Mouse (Mus musculus): ENCODE results near the gene 9030025P20Rik. TPM values are rescaled to one million over a fixed set of nuclear protein-coding genes. Genes with fewer than 3 reads are reported as not detected.
"Not testable (repeated sequence)": the region's sequence is repeated elsewhere in the genome, so short reads cannot be mapped to it uniquely, and the experiment has no call there.

The 9030025P20Rik gene
- 6.7 and 7.8 TPM in 2 replicates for polyA plus RNA-seq (2016; fragmentation: Nextera tagmentation; extraction: Ambion mirVana)

GRCm38 (mm10) chr17:14978362-14979038, at the start of gene 9030025P20Rik, which contains the start of gene Gm3417:
9030025P20Rik (plus strand) TSS chr17:14978468.
Gm3417 (minus strand) TSS chr17:14978790.
- WGBS: no CpG with 5 or more reads among the region's 60 CpGs
- not testable (repeated sequence) for H3K9me3 ChIP-seq (replicated peaks); H3K27me3 ChIP-seq (replicated peaks); H3K4me1 ChIP-seq (replicated peaks); H3K4me3 ChIP-seq; H3K36me3 ChIP-seq; H3K27ac ChIP-seq (ENCODE audit: poor library complexity, severe bottlenecking); H3K4me2 ChIP-seq; H3K9ac ChIP-seq
- ATAC-seq (ENCODE audit: insufficient number of reproducible peaks, low FRiP score): peak; percentile 99

GRCm38 (mm10) chr17:14928631-14929030, 49.6 kb upstream of the 9030025P20Rik start:
- no peak overlapping the region for H3K4me2 ChIP-seq
- H3K9ac ChIP-seq: no peak overlapping the region
- no peaks in the 10 kb centered on the region for H3K27me3 ChIP-seq (replicated peaks)
- WGBS: 74% methylated on average over 5 of the region's 5 CpGs
- H3K9me3 ChIP-seq (replicated peaks): no peaks in the 10 kb centered on the region
- H3K27ac ChIP-seq (ENCODE audit: poor library complexity, severe bottlenecking): no peak overlapping the region
- no peaks in the 10 kb centered on the region for H3K36me3 ChIP-seq
- no peaks in the 10 kb centered on the region for H3K4me1 ChIP-seq (replicated peaks)
- H3K4me3 ChIP-seq: no peak overlapping the region
- no peak for ATAC-seq (ENCODE audit: insufficient number of reproducible peaks, low FRiP score)

- Histone ChIP-seq H3K9me3 (replicated peaks) (no peaks in the 10 kb centered on the region), H3K4me2 (no peak overlapping the region), H3K27me3 (replicated peaks) (no peaks in the 10 kb centered on the region), H3K36me3 (no peaks in the 10 kb centered on the region), H3K9ac (no peak overlapping the region), H3K4me1 (replicated peaks) (no peaks in the 10 kb centered on the region), H3K27ac (ENCODE audit: poor library complexity, severe bottlenecking) (no peak overlapping the region), H3K4me3 (no peak overlapping the region)
- 67% methylated on average over 7 of the region's 7 CpGs for WGBS
- no peak for ATAC-seq (ENCODE audit: insufficient number of reproducible peaks, low FRiP score)
Measured at GRCm38 (mm10) chr17:14930697-14931096, 47.6 kb upstream of the 9030025P20Rik start.

GRCm38 (mm10) chr17:14931469-14931868, 46.8 kb upstream of the 9030025P20Rik start:
- no peak overlapping the region for H3K4me3 ChIP-seq
- no peaks in the 10 kb centered on the region for H3K4me1 ChIP-seq (replicated peaks)
- H3K27ac ChIP-seq (ENCODE audit: poor library complexity, severe bottlenecking): no peak overlapping the region
- WGBS: 75% methylated on average over 5 of the region's 5 CpGs
- H3K9ac ChIP-seq: no peak overlapping the region
- H3K9me3 ChIP-seq (replicated peaks): no peaks in the 10 kb centered on the region
- H3K27me3 ChIP-seq (replicated peaks): no peaks in the 10 kb centered on the region
- H3K4me2 ChIP-seq: no peak overlapping the region
- no peaks in the 10 kb centered on the region for H3K36me3 ChIP-seq
- no peak for ATAC-seq (ENCODE audit: insufficient number of reproducible peaks, low FRiP score)

GRCm38 (mm10) chr17:14935280-14935679, 43.0 kb upstream of the 9030025P20Rik start:
- H3K27ac ChIP-seq (ENCODE audit: poor library complexity, severe bottlenecking); H3K4me3 ChIP-seq; H3K4me2 ChIP-seq; H3K9me3 ChIP-seq (replicated peaks); H3K36me3 ChIP-seq; H3K27me3 ChIP-seq (replicated peaks); H3K4me1 ChIP-seq (replicated peaks); H3K9ac ChIP-seq; ATAC-seq (ENCODE audit: insufficient number of reproducible peaks, low FRiP score): not testable (repeated sequence)
- WGBS: 81% methylated on average over 14 of the region's 14 CpGs

GRCm38 (mm10) chr17:14935841-14936605, 42.2 kb upstream of the 9030025P20Rik start:
- no peak for ATAC-seq (ENCODE audit: insufficient number of reproducible peaks, low FRiP score)
- no peaks in the 10 kb centered on the region for H3K4me1 ChIP-seq (replicated peaks)
- no peak overlapping the region for H3K27ac ChIP-seq (ENCODE audit: poor library complexity, severe bottlenecking)
- no peaks in the 10 kb centered on the region for H3K9me3 ChIP-seq (replicated peaks)
- 60% methylated on average over 5 of the region's 5 CpGs for WGBS
- H3K36me3 ChIP-seq: no peaks in the 10 kb centered on the region
- H3K9ac ChIP-seq: no peak overlapping the region
- H3K4me2 ChIP-seq: no peak overlapping the region
- no peaks in the 10 kb centered on the region for H3K27me3 ChIP-seq (replicated peaks)
- no peak overlapping the region for H3K4me3 ChIP-seq

GRCm38 (mm10) chr17:14942181-14942580, 36.1 kb upstream of the 9030025P20Rik start:
- not testable (repeated sequence) for H3K9me3 ChIP-seq (replicated peaks); H3K27me3 ChIP-seq (replicated peaks); H3K27ac ChIP-seq (ENCODE audit: poor library complexity, severe bottlenecking); ATAC-seq (ENCODE audit: insufficient number of reproducible peaks, low FRiP score)
- peak overlapping the region; percentile 96 for H3K4me2 ChIP-seq
- H3K4me3 ChIP-seq: peak overlapping the region; percentile 95
- peaks cover 16% of the 10 kb centered on the region for H3K4me1 ChIP-seq (replicated peaks)
- peak overlapping the region; percentile 92 for H3K9ac ChIP-seq
- H3K36me3 ChIP-seq: peaks cover 10% of the 10 kb centered on the region
- WGBS: 68% methylated on average over 6 of the region's 6 CpGs

- Histone ChIP-seq H3K27me3 (replicated peaks) (no peaks in the 10 kb centered on the region), H3K4me3 (peak within 1 kb of the TSS; percentile 95), H3K36me3 (peaks cover 12% of the 10 kb centered on the region), H3K4me1 (replicated peaks) (peaks cover 16% of the 10 kb centered on the region), H3K4me2 (peak within 1 kb of the TSS; percentile 96), H3K9me3 (replicated peaks) (no peaks in the 10 kb centered on the region), H3K27ac (ENCODE audit: poor library complexity, severe bottlenecking) (peak within 1 kb of the TSS; percentile 72), H3K9ac (peak within 1 kb of the TSS; percentile 92)
- peak; percentile 98 for ATAC-seq (ENCODE audit: insufficient number of reproducible peaks, low FRiP score)
- WGBS: under 1% methylated on average over 54 of the region's 54 CpGs
Measured at GRCm38 (mm10) chr17:14943009-14943728, 35.1 kb upstream of the 9030025P20Rik start, which contains the start of the genes Wdr27 and 1600012H06Rik. Wdr27 (minus strand) TSS chr17:14943158. 1600012H06Rik (plus strand) TSS chr17:14943184.

GRCm38 (mm10) chr17:14943729-14944059, 34.6 kb upstream of the 9030025P20Rik start:
- Histone ChIP-seq H3K4me3 (peak overlapping the region; percentile 95), H3K36me3 (peaks cover 18% of the 10 kb centered on the region), H3K4me1 (replicated peaks) (peaks cover 16% of the 10 kb centered on the region), H3K9ac (peak overlapping the region; percentile 92), H3K27me3 (replicated peaks) (no peaks in the 10 kb centered on the region), H3K9me3 (replicated peaks) (no peaks in the 10 kb centered on the region), H3K27ac (ENCODE audit: poor library complexity, severe bottlenecking) (peak overlapping the region; percentile 69; the same call in 1 of the 2 replicates), H3K4me2 (peak overlapping the region; percentile 96)
- ATAC-seq (ENCODE audit: insufficient number of reproducible peaks, low FRiP score): no peak
- WGBS: 16% methylated on average over 16 of the region's 16 CpGs

- Histone ChIP-seq H3K4me3 (0 out of 2 replicates have a peak overlapping the region, but pooled peaks have one; percentile 18), H3K4me2 (peak overlapping the region; percentile 41), H3K9ac (no peak overlapping the region), H3K27ac (ENCODE audit: poor library complexity, severe bottlenecking) (no peak overlapping the region), H3K27me3 (replicated peaks) (no peaks in the 10 kb centered on the region), H3K4me1 (replicated peaks) (peaks cover 16% of the 10 kb centered on the region), H3K36me3 (peaks cover 23% of the 10 kb centered on the region), H3K9me3 (replicated peaks) (no peaks in the 10 kb centered on the region)
- WGBS: 89% methylated on average over 1 of the region's 1 CpGs
- no peak for ATAC-seq (ENCODE audit: insufficient number of reproducible peaks, low FRiP score)
Measured at GRCm38 (mm10) chr17:14944551-14944950, 33.7 kb upstream of the 9030025P20Rik start.

Data from heart, embryonic 12.5 days (tissue).